Mouse (Mus musculus) heart, embryonic 14.5 days (tissue): ENCODE measurements around the gene Laptm4a. TPM values are rescaled to one million over a fixed set of nuclear protein-coding genes. Genes with fewer than 3 reads are reported as not detected.
A peak's percentile ranks its signal among the peaks of the same experiment; 100 is the strongest.

Experiments
- ATAC-seq: fragments of 200-750 bp; cut with Nextera tagmentation; 2 replicates; pipeline ENCODE4 v1.8.0; 2017; ENCODE audit warnings: low read depth, moderate TSS enrichment; ENCODE audit not compliant: insufficient number of reproducible peaks, insufficient read depth, low FRiP score
- H3K27ac ChIP-seq, 2 experiments: fragments of 200-500 bp in 1 of 2; fragments of 300-500 bp in 1 of 2; sonication (generic) in 1 of 2; replicated peaks in 1 of 2; 2 replicates each; pipeline ENCODE4 v1.5.1; 2012 to 2014; ENCODE audit warnings: low read depth in 2 of 2, low read length in 2 of 2, control low read depth in 1 of 2, mild to moderate bottlenecking in 1 of 2, mixed read lengths in 1 of 2; ENCODE audit not compliant: control insufficient read depth in 1 of 2, insufficient read depth in 1 of 2
- H3K27me3 ChIP-seq: fragments of 300-500 bp; sonication (generic); 2 replicates; pipeline ENCODE4 v1.6.1; 2014; ENCODE audit warnings: mild to moderate bottlenecking, low read length, control low read depth; ENCODE audit not compliant: control insufficient read depth, insufficient read depth
- H3K36me3 ChIP-seq: fragments of 300-500 bp; sonication (generic); 2 replicates; pipeline ENCODE4 v1.6.1; 2014; ENCODE audit warnings: mild to moderate bottlenecking, control low read depth, low read length, mixed read lengths; ENCODE audit not compliant: control insufficient read depth, insufficient read depth
- H3K4me1 ChIP-seq, 2 experiments: fragments of 200-500 bp in 1 of 2; fragments of 300-500 bp in 1 of 2; sonication (generic) in 1 of 2; 2 replicates each; pipeline ENCODE4 v1.6.1; 2012 to 2014; ENCODE audit warnings: low read length in 2 of 2, control low read depth in 1 of 2, mixed read lengths in 1 of 2; ENCODE audit not compliant: control insufficient read depth in 2 of 2, insufficient read depth in 2 of 2
- H3K4me2 ChIP-seq: fragments of 300-500 bp; sonication (generic); 2 replicates; pipeline ENCODE4 v1.6.1; 2014; ENCODE audit warnings: mild to moderate bottlenecking, low read length
- H3K4me3 ChIP-seq, 2 experiments: fragments of 200-500 bp in 1 of 2; fragments of 300-500 bp in 1 of 2; sonication (generic) in 1 of 2; 2 replicates each; pipeline ENCODE4 v1.5.1; 2012 to 2014; ENCODE audit warnings: low read length in 2 of 2, mild to moderate bottlenecking in 2 of 2, control low read depth in 1 of 2, low read depth in 1 of 2, moderate library complexity in 1 of 2; ENCODE audit not compliant: control insufficient read depth in 1 of 2, insufficient read depth in 1 of 2
- H3K9ac ChIP-seq: fragments of 300-500 bp; sonication (generic); 2 replicates; pipeline ENCODE4 v1.6.1; 2014; ENCODE audit warnings: mild to moderate bottlenecking, low read length
- H3K9me3 ChIP-seq: fragments of 300-500 bp; sonication (generic); 2 replicates; pipeline ENCODE4 v1.6.1; 2016; ENCODE audit warnings: low read length, control low read depth; ENCODE audit not compliant: control insufficient read depth
- WGBS: fragments of 180-500 bp; shearing (Covaris S2); extraction: QIAGEN DNeasy Blood & Tissue Kit; methylation state at CpG from one replicate; pipeline ENCODE4 v1.1.7; 2014; 5-methylcytosine and 5-hydroxymethylcytosine counted together
- polyA plus RNA-seq: library from polyadenylated mRNA; unstranded; fragments of >200 nt; fragmentation: Nextera tagmentation; extraction: Ambion mirVana; gene quantifications from 2 replicates; pipeline ENCODE4 v1.2.1, GENCODE M21; 2014

Gene Laptm4a
- 190 and 225 TPM in 2 replicates for polyA plus RNA-seq

- Histone ChIP-seq H3K36me3 (peaks cover 17% of the 10 kb centered on the region), H3K27ac (peak within 1 kb of the TSS; percentile 98 to 100), H3K4me3 (peak within 1 kb of the TSS; percentile 86 to 91), H3K4me2 (peak within 1 kb of the TSS; percentile 91), H3K9me3 (no peaks in the 10 kb centered on the region), H3K4me1 (peaks cover 3 to 18% of the 10 kb centered on the region in 2 experiments; a peak in 3 of 4 replicates), H3K9ac (peak within 1 kb of the TSS; percentile 84), H3K27me3 (no peaks in the 10 kb centered on the region)
- ATAC-seq, result peak; percentile 99
- WGBS, result under 1% methylated on average over 73 of the region's 73 CpGs
Measured at GRCm38 (mm10) chr12:8921394-8922368, at the start of gene Laptm4a. Gene Laptm4a (plus strand): TSS chr12:8921664.

- Histone ChIP-seq H3K27ac (no peak overlapping the region), H3K4me2 (no peak overlapping the region), H3K9me3 (no peaks in the 10 kb centered on the region), H3K27me3 (no peaks in the 10 kb centered on the region), H3K9ac (no peak overlapping the region), H3K4me1 (peaks cover 0 to 4% of the 10 kb centered on the region in 2 experiments; a peak in 2 of 4 replicates), H3K36me3 (no peaks in the 10 kb centered on the region), H3K4me3 (no peak overlapping the region)
- WGBS, result 71% methylated on average over 9 of the region's 9 CpGs
- ATAC-seq, result no peak
Measured at GRCm38 (mm10) chr12:8875583-8875982, 45.9 kb upstream of the Laptm4a start.

DNA sequence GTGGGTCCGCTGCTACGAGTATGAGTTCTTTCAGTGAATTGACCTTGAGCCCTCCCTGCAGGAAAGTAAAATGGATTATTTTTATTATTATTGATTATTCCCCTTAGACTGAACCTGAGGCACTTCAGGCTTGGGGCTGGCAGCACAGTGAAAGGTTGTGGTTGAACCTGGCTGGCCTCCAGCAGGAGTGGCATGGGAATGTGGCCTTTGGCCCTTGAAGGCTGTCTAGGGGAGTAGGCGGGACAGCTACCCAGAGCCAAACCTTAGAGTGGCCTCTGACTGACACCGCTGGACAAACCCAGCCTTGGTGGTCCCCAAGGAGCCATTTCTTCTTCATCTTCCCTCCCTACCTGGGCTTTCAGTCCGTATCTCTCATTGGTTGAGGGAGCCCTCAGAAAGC, 44.6 kb upstream of the Laptm4a start:
- Histone ChIP-seq H3K27ac (peak overlapping the region in 1 of 2 experiments; percentile 35; a peak in 2 of 4 replicates), H3K27me3 (no peaks in the 10 kb centered on the region), H3K9ac (no peak overlapping the region), H3K9me3 (no peaks in the 10 kb centered on the region), H3K4me3 (no peak overlapping the region), H3K4me1 (peaks cover 0 to 4% of the 10 kb centered on the region in 2 experiments; a peak in 2 of 4 replicates), H3K4me2 (no peak overlapping the region), H3K36me3 (no peaks in the 10 kb centered on the region)
- ATAC-seq, result no peak
- 80% methylated on average over 5 of the region's 5 CpGs for WGBS

GRCm38 (mm10) chr12:8877413-8877812, 44.1 kb upstream of the Laptm4a start:
- peak; percentile 77 for ATAC-seq
- Histone ChIP-seq H3K9me3 (no peaks in the 10 kb centered on the region), H3K4me3 (no peak overlapping the region), H3K27me3 (no peaks in the 10 kb centered on the region), H3K4me2 (no peak overlapping the region), H3K36me3 (no peaks in the 10 kb centered on the region), H3K27ac (peak overlapping the region in 1 of 2 experiments; percentile 51; a peak in 3 of 4 replicates), H3K4me1 (peaks cover 0 to 4% of the 10 kb centered on the region in 2 experiments; a peak in 2 of 4 replicates), H3K9ac (no peak overlapping the region)
- WGBS, result 60% methylated on average over 6 of the region's 6 CpGs

GRCm38 (mm10) chr12:8878752-8879151, 42.7 kb upstream of the Laptm4a start:
- no peak overlapping the region for H3K4me3 ChIP-seq
- H3K4me1 ChIP-seq, result peaks cover 0 to 4% of the 10 kb centered on the region in 2 experiments; a peak in 2 of 4 replicates
- no peak for ATAC-seq
- H3K4me2 ChIP-seq, result no peak overlapping the region
- no peak overlapping the region for H3K9ac ChIP-seq
- no peaks in the 10 kb centered on the region for H3K36me3 ChIP-seq
- H3K27me3 ChIP-seq, result no peaks in the 10 kb centered on the region
- no peaks in the 10 kb centered on the region for H3K9me3 ChIP-seq
- H3K27ac ChIP-seq, result no peak overlapping the region
- WGBS, result 84% methylated on average over 2 of the region's 2 CpGs

GRCm38 (mm10) chr12:8879389-8879788, 42.1 kb upstream of the Laptm4a start:
- no peak overlapping the region for H3K27ac ChIP-seq

DNA sequence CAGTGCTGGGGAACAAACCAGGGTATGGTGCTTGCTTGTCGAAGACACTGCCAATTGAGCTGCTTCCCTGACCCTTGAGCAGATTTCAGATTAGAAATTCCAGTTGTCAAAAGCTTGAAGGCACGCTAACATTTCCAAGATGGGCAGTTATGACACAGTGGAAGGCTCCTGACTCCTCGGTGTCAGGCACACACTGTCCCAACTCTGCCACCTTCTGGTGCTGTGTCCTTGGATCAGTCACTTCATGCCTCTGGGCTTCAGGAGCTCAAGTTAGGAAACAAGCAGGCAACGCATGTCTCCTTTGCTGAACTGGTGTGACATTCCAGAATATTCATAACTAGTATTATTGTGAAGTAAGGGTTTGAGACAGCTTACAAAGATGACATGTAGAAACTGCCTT, 39.7 kb upstream of the Laptm4a start:
- Histone ChIP-seq H3K4me2 (no peak overlapping the region), H3K27me3 (no peaks in the 10 kb centered on the region), H3K9ac (no peak overlapping the region), H3K27ac (no peak overlapping the region), H3K36me3 (no peaks in the 10 kb centered on the region), H3K4me3 (no peak overlapping the region), H3K9me3 (no peaks in the 10 kb centered on the region), H3K4me1 (peaks cover 10 to 15% of the 10 kb centered on the region in 2 experiments)
- no peak for ATAC-seq
- WGBS, result 42% methylated on average over 4 of the region's 4 CpGs

More at GRCm38 (mm10) chr12:8879389-8879788, 42.1 kb upstream of the Laptm4a start:
- no peak overlapping the region for H3K4me3 ChIP-seq
- no peak overlapping the region for H3K9ac ChIP-seq
- H3K4me1 ChIP-seq, result peaks cover 1 to 4% of the 10 kb centered on the region in 2 experiments
- H3K4me2 ChIP-seq, result no peak overlapping the region
- 60% methylated on average over 6 of the region's 6 CpGs for WGBS
- H3K27me3 ChIP-seq, result no peaks in the 10 kb centered on the region
- no peaks in the 10 kb centered on the region for H3K36me3 ChIP-seq
- H3K9me3 ChIP-seq, result no peaks in the 10 kb centered on the region
- ATAC-seq, result no peak
